Mouse (Mus musculus) gastrocnemius, postnatal 14 days (tissue): Measurements from ENCODE around the gene Cnot10. TPM values are rescaled to one million over a fixed set of nuclear protein-coding genes. Genes with fewer than 3 reads are reported as not detected.
A peak's percentile ranks its signal among the peaks of the same experiment; 100 is the strongest.

Experiments
- DNase-seq: peaks from one replicate; pipeline ENCODE4 v3.0.0; 2021; ENCODE audit warnings: mixed read lengths
- intact Hi-C: fragments of 180-260 bp; cut with DNase I; formaldehyde crosslinking; loops from one replicate; pipeline ENCODE4 v1.15.1; 2025; ENCODE audit warnings: low total_unique reads
- long read RNA-seq, 2 experiments: library from polyadenylated mRNA; stranded (forward); transcript quantifications; one replicate each; pipeline ENCODE4 v2.0.0; 2021
- total RNA-seq, 2 experiments: library from RNA; stranded (reverse); gene quantifications; 2 replicates each; pipeline ENCODE4 v1.2.3; 2021

Cnot10 gene
- 10 to 100 TPM; 15.3 to 15.4 TPM for total RNA-seq
- long read RNA-seq, experiment 1, transcript Cnot10-201 (20 exons, 2,853 nt): major isoform, 6 of 11 reads
- long read RNA-seq, experiment 1, partial matches to known transcripts: 1 of 11 reads
- long read RNA-seq, experiment 1, other reads (novel, unspliced or antisense): 3 of 11 reads
- long read RNA-seq, experiment 2, transcript Cnot10-201 (20 exons, 2,853 nt): major isoform, 8 of 19 reads
- long read RNA-seq, experiment 2, partial matches to known transcripts: 3 of 19 reads
- long read RNA-seq, experiment 2, other reads (novel, unspliced or antisense): 7 of 19 reads

- intact Hi-C loops: no loop called here
- DNase-seq: peak; percentile 98
Observed at GRCm38 (mm10) chr9:114639839-114640646, at the start of gene Cnot10. TSS of gene Cnot10 (minus strand) at chr9:114640184.

DNA sequence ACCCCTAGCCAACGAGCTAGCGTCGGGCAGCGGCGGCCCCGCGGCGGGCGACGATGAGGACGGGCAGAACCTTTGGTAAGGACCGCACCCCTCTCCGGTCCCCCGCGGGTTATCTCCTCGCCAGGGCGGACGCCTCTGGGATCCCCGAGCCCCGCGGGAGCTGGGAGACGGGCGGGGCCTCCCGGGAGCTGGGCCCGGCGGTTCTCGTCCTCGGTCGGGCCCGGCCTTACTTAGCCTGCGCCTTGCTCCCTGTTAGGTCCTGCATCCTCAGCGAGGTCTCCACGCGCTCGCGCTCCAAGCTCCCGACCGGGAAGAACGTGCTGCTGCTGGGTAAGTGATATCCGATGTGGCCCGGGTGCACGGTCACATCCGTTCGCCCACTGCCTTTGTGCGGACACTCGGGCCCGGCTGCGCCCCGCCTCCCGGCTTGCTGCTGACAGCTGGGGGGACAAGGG is 49.0 kb upstream of the Cnot10 start:
- DNase-seq: no peak
- intact Hi-C loops: no loop called here

- DNase-seq: peak; percentile 98
- intact Hi-C loops: no loop called here
Observed at GRCm38 (mm10) chr9:114688252-114688952, 48.4 kb upstream of the Cnot10 start, which contains the start of gene Dync1li1. TSS of gene Dync1li1 (plus strand) at chr9:114688790.

DNA sequence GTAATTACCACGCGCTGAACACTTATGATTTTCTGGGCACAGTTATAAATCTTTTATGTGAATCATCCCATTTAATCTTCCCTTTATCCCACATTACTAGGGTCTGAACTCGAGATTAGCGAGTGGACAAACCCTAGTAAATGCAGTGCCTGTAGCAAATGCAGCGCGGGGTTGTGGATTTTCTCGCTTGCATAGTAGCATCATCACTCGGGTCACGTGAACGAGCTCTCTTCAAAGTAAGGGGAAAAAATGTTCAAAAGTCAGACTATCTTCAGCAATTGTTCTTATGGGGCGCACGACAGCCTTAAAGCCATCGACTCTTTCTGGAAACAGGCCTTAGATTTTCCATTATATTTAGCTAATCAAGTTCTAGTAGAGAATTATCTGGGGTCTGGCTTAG is 47.7 kb upstream of the Cnot10 start:
- DNase-seq: no peak
- intact Hi-C loops: no loop called here

DNA sequence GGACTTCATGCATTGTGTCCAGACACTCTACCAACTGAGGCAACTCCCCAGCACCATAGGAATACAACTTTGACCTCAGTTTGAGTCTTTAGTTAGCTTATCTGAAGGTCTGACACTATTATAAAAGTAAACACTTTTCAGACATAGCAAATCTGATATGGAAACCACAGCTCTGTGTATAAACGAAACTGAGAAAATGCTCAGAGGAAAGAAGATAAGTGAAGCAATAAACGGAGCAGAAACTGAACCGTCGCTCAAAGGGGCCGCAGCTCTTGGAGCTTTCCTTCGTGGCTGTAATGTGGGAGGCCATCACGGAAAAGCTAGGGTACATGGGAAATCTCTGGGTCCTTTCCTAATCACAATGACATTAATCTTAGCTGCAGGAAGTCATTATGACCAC is 46.3 kb upstream of the Cnot10 start:
- intact Hi-C loops: no loop called here
- no peak for DNase-seq

DNA sequence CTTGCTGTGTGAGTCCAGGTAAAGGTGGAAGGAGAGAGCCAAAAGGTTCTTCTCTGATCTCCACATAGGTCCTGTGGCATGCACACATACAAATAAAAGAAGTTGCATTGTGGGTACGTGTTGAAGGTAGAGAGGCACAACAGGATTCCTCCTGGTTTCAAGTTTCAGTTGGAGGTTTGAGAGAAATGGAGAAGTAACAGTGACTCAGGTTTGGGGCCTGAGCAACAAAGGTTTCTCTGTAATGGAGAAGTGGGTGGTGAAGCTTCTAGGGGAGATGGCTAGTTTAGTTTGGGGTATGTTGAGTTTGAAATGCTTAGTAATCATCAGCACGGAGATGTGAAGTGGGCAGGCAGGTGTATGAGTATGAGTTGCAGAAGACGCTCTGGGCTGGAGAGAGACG is 42.2 kb upstream of the Cnot10 start:
- intact Hi-C loops: loop anchor here (2.0 kb wide), 1 partner anchor 35 kb away; no protein-coding TSS in a partner anchor

GRCm38 (mm10) chr9:114680531-114680930 is 40.5 kb upstream of the Cnot10 start:
- intact Hi-C loops: no loop called here
- no peak for DNase-seq

More for the DNA sequence above, 42.2 kb upstream of the Cnot10 start:
- no peak for DNase-seq

DNA sequence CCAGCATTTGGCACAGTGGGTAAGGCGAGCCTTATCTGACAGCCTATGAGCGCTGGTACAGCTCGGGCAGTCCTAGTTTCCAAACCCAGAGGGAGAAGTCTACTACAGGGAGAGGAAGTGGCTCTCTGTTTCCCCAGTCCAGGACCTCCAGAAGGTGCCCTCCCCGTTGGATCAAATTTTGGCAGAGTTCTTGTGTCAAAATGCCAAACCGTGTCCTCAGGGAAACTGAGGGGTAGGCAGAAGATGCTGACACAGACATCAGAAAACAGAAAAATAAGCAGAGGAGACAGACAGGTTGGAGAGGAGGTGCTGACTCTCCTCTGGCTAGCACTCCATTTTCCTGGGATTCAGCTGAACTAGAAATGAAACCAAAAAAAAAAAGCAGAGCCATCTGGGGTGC is 40.0 kb upstream of the Cnot10 start:
- DNase-seq: no peak
- intact Hi-C loops: no loop called here

DNA sequence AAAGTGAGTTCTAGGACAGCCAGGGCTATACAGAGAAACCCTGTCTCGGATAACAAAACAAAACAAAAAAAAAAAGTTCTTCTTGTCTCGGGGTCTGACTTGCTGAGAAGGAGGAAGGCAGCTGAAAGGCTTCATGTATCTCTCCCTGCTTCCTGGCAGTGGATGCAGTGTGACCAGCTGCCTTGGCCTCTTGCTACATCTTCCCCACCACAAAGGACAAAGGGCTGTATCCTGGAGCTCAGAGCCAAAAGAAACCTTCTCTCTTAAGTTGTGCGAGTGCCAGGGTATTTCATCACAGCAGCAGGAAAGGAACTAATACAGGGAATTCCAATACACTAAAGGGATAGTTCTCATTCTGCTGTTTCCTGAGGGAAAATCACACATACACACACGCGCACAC is 38.6 kb upstream of the Cnot10 start:
- no peak for DNase-seq
- intact Hi-C loops: no loop called here

GRCm38 (mm10) chr9:114673626-114674025 is 33.6 kb upstream of the Cnot10 start:
- intact Hi-C loops: no loop called here
- DNase-seq: no peak

- intact Hi-C loops: no loop called here
- no peak for DNase-seq
Observed at GRCm38 (mm10) chr9:114672703-114673561, 32.9 kb upstream of the Cnot10 start.

DNA sequence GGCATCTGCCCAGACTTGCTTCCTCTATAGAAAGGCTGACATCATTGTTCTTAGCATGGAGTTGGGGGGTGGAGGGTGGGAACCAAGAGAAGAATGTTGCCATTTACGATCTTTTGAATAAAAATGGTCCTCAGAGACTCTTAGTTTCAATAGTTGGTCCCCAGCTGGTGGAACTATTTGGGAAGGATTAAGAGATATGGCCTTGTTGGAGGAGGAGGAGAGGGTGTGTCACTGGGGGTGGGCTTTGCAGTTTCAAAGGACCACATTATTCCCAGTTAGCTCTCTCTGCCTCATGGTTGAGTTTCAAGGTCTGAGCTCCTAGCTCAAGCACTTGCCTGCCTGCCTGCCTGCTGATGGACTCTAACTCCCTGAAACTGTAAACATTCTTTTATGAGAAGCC is 32.0 kb upstream of the Cnot10 start:
- DNase-seq: no peak
- intact Hi-C loops: no loop called here

GRCm38 (mm10) chr9:114669011-114669410 is 29.0 kb upstream of the Cnot10 start:
- no peak for DNase-seq

GRCm38 (mm10) chr9:114668047-114668446 is 28.1 kb upstream of the Cnot10 start:
- intact Hi-C loops: no loop called here
- peak; percentile 14 for DNase-seq

More at GRCm38 (mm10) chr9:114669011-114669410, 29.0 kb upstream of the Cnot10 start:
- intact Hi-C loops: no loop called here

DNA sequence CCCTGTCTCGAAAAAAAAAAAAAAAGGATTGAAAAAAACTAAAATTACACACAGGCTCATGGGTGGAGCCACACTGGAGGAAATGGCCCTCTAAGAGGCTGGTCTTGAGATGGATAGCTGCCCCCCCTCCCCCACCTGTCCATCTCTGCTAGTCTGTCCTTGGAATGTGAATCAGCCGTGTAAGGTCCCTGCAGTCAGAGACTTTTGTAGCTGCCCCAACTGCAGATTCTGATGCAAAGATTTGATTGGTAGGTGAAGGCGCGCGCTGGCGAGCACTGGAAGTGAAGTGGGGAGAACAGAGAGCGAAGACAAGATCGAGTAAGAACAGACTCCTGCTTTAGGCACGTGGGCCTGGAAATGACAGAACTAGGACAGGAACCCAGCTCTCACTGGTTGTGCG is 26.9 kb upstream of the Cnot10 start:
- intact Hi-C loops: no loop called here
- no peak for DNase-seq

GRCm38 (mm10) chr9:114663782-114664181 is 23.8 kb upstream of the Cnot10 start:
- no peak for DNase-seq
- intact Hi-C loops: no loop called here

DNA sequence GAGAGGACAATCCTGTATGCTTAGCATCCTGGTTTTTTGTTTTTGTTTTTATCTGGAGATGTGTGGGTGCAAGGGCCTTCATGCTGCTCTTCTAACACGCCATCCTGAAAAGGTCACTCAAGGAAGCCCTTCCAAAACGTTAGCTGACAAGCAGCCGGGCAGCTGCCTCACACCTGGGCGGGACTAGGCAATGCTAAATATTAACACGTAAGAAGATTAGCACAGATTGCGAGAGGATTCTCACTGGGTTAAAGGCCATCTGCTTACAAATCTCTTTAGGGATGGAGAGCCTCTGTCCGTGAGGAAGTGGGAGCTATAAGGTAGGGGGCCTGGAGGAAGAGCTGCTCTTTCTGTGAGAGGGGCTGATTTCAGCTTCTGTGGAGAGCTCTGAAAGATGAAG is 22.0 kb upstream of the Cnot10 start:
- intact Hi-C loops: no loop called here

GRCm38 (mm10) chr9:114660983-114661382 is 21.0 kb upstream of the Cnot10 start:
- no peak for DNase-seq
- intact Hi-C loops: no loop called here

More for the DNA sequence above, 22.0 kb upstream of the Cnot10 start:
- DNase-seq: no peak

DNA sequence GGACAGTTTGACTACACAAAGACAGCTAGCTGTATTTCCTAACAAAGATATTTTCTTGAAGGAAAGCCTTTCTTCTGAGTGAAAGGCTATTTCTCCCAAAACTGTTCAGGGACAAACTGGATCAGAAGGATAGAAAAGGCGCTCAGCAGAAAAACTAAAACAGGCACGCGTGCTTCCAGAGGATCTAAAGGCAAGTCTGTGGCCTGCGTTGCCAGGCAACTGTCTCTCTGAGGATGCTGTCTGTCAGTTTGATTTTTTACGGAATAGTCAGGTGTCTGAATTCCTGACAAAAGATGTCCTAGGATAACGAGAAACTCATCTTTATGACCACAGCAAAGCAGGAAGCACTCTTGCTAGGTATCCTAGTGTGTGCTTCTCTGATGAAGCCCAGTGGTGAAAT is 20.5 kb upstream of the Cnot10 start:
- intact Hi-C loops: no loop called here

More for the DNA sequence above, 20.5 kb upstream of the Cnot10 start:
- DNase-seq: no peak
